Mouse (Mus musculus) neutrophil, adult 83 days (primary cell): ENCODE results near the gene Mmp11. TPM values are rescaled to one million over a fixed set of nuclear protein-coding genes. Genes with fewer than 3 reads are reported as not detected.

ENCODE experiments used
- total RNA-seq, 2 experiments: library from RNA; stranded (reverse); gene quantifications; one replicate each; pipeline ENCODE4 v1.2.4; 2023

Gene Mmp11
- under 1 TPM in 1 of 2 experiments, not detected in 1; 0.20 TPM for total RNA-seq

GRCm38 (mm10) chr10:75935680-75936541, at the start of gene Mmp11:
Gene Mmp11, minus strand, starts transcription at chr10:75936496.

GRCm38 (mm10) chr10:75954381-75954811, 18.1 kb upstream of the Mmp11 start, which contains the start of gene Gm5134:
Gene Gm5134, plus strand, starts transcription at chr10:75954514.

GRCm38 (mm10) chr10:75942736-75943477, 6.6 kb upstream of the Mmp11 start, which contains the start of gene Vpreb3:
Gene Vpreb3, plus strand, starts transcription at chr10:75943057.

GRCm38 (mm10) chr10:75940520-75940919, 4.2 kb upstream of the Mmp11 start, which contains the start of gene Gm867:
Gene Gm867, minus strand, starts transcription at chr10:75940672.

GRCm38 (mm10) chr10:75932891-75933290, 3.4 kb downstream of the Mmp11 start, which contains the start of gene Chchd10:
Gene Chchd10, plus strand, starts transcription at chr10:75933130.

GRCm38 (mm10) chr10:75921026-75921725, 15.1 kb downstream of the Mmp11 start, which contains the start of gene Smarcb1:
Gene Smarcb1, minus strand, starts transcription at chr10:75921617.

GRCm38 (mm10) chr10:75893089-75893750, 43.1 kb downstream of the Mmp11 start, which contains the start of gene Derl3:
Gene Derl3, plus strand, starts transcription at chr10:75893413.

Other genes starting within 250 kb of the Mmp11 start
- gene Cabin1, start 172.2 kb downstream of the Mmp11 start, total RNA-seq: 10 to 100 TPM; 51.9 to 64.5 TPM
- 10 to 100 TPM; 11.9 to 16.8 TPM for gene Ddt, start 163.1 kb downstream of the Mmp11 start, total RNA-seq
- gene Gm20441, start 155.5 kb downstream of the Mmp11 start, total RNA-seq: not detected
- gene Gstt3, start 155.1 kb downstream of the Mmp11 start, total RNA-seq: 1 to 10 TPM; 3.3 TPM
- gene Gstt1, start 137.9 kb downstream of the Mmp11 start, total RNA-seq: 1 to 10 TPM; 3.3 to 3.7 TPM
- not detected for gene Gstt4, start 114.0 kb downstream of the Mmp11 start, total RNA-seq
- gene Gstt2, start 99.1 kb downstream of the Mmp11 start, total RNA-seq: 1 to 10 TPM; 4.0 to 7.5 TPM
- 10 to 100 TPM; 68.8 to 78.6 TPM for gene Mif, start 76.3 kb downstream of the Mmp11 start, total RNA-seq
- gene Derl3, start 43.1 kb downstream of the Mmp11 start, total RNA-seq: 1 to 10 TPM; 1.2 to 1.8 TPM
- gene Smarcb1, start 14.9 kb downstream of the Mmp11 start, total RNA-seq: 10 to 100 TPM; 37.4 to 38.3 TPM
- gene Chchd10, start 3.4 kb downstream of the Mmp11 start, total RNA-seq: 10 to 100 TPM in 1 of 2 experiments, 1 to 10 TPM in 1; 8.0 to 10.3 TPM
- 1 to 10 TPM; 1.0 to 1.6 TPM for gene Gm867, start 4.2 kb upstream of the Mmp11 start, total RNA-seq
- 1 to 10 TPM; 2.6 to 3.6 TPM for gene Vpreb3, start 6.6 kb upstream of the Mmp11 start, total RNA-seq
- gene Gm5134, start 18.0 kb upstream of the Mmp11 start, total RNA-seq: under 1 TPM in 1 of 2 experiments, not detected in 1; 0.13 TPM
- 1 to 10 TPM; 3.3 to 5.6 TPM for gene Zfp280b, start 96.2 kb upstream of the Mmp11 start, total RNA-seq
- not detected for gene Slc5a4b, start 174.5 kb upstream of the Mmp11 start, total RNA-seq
- not detected for gene Slc5a4a, start 211.0 kb upstream of the Mmp11 start, total RNA-seq